Mouse (Mus musculus) adrenal gland, adult 2 months (tissue): Measurements from ENCODE around the gene Mt1. TPM values are rescaled to one million over a fixed set of nuclear protein-coding genes. Genes with fewer than 3 reads are reported as not detected.

Source experiments
- DNase-seq: peaks from one replicate; pipeline ENCODE4 v3.0.0; 2021
- polyA plus RNA-seq: library from polyadenylated mRNA; depleted of rRNA; stranded (reverse); fragments of >200 nt; gene quantifications from 2 replicates; pipeline ENCODE4 v1.2.3, GENCODE M21; 2012
- total RNA-seq, 2 experiments: library from RNA; stranded (reverse); gene quantifications; 2 replicates each; pipeline ENCODE4 v1.2.3; 2021

Gene Mt1
- total and polyA plus RNA-seq, 3 experiments = 282 to 895 (median 394) TPM

GRCm38 (mm10) chr8:94172809-94173732 is 5.8 kb upstream of the Mt1 start:
- DNase-seq = peak; percentile 51

GRCm38 (mm10) chr8:94173848-94174403 is 5.0 kb upstream of the Mt1 start:
- no peak for DNase-seq

GRCm38 (mm10) chr8:94174619-94175213 is 4.2 kb upstream of the Mt1 start:
- DNase-seq = no peak

- DNase-seq = no peak
Measured at GRCm38 (mm10) chr8:94177716-94178390, 1.0 kb upstream of the Mt1 start.

- DNase-seq = peak; percentile 59
Measured at GRCm38 (mm10) chr8:94179713-94180560, 1.1 kb downstream of the Mt1 start.

- DNase-seq = no peak
Measured at GRCm38 (mm10) chr8:94180561-94180908, 1.7 kb downstream of the Mt1 start.

GRCm38 (mm10) chr8:94182055-94182929 is 3.4 kb downstream of the Mt1 start:
- no peak for DNase-seq

- peak; percentile 91 for DNase-seq
Measured at GRCm38 (mm10) chr8:94183117-94183516, 4.2 kb downstream of the Mt1 start.

- no peak for DNase-seq
Measured at GRCm38 (mm10) chr8:94184357-94184843, 5.5 kb downstream of the Mt1 start.

- no peak for DNase-seq
Measured at GRCm38 (mm10) chr8:94185791-94186190, 6.9 kb downstream of the Mt1 start.

GRCm38 (mm10) chr8:94186542-94186941 is 7.7 kb downstream of the Mt1 start:
- peak; percentile 73 for DNase-seq

- DNase-seq = no peak
Measured at GRCm38 (mm10) chr8:94187290-94188002, 8.6 kb downstream of the Mt1 start.

- DNase-seq = peak; percentile 29
Measured at GRCm38 (mm10) chr8:94189275-94190031, 10.6 kb downstream of the Mt1 start.

- DNase-seq = peak; percentile 84
Measured at GRCm38 (mm10) chr8:94191101-94191691, 12.3 kb downstream of the Mt1 start.

GRCm38 (mm10) chr8:94192926-94193325 is 14.0 kb downstream of the Mt1 start:
- no peak for DNase-seq

GRCm38 (mm10) chr8:94194591-94195223 is 15.8 kb downstream of the Mt1 start:
- DNase-seq = peak; percentile 76

GRCm38 (mm10) chr8:94199202-94199869 is 20.5 kb downstream of the Mt1 start:
- DNase-seq = peak; percentile 56
